Mouse (Mus musculus) CH12.LX (cell line): ENCODE data around the gene Plekhn1. TPM values are rescaled to one million over a fixed set of nuclear protein-coding genes. Genes with fewer than 3 reads are reported as not detected.

Experiments used
- DNase-seq: peaks from one replicate; pipeline ENCODE4 v3.0.0-alpha.2; 2013; ENCODE audit errors: extremely low read depth
- H3K27ac ChIP-seq: 2 replicates; pipeline ENCODE4 v1.5.1; 2012; ENCODE audit warnings: low read depth, mild to moderate bottlenecking, control low read depth, moderate library complexity; ENCODE audit not compliant: insufficient read depth
- H3K27me3 ChIP-seq: replicated peaks from 2 replicates; pipeline ENCODE3; 2012; ENCODE audit warnings: inconsistent platforms
- H3K36me3 ChIP-seq, 2 experiments: replicated peaks in 1 of 2; 2 replicates each; pipeline versions ENCODE3 to v1.6.1; 2012; ENCODE audit warnings: inconsistent platforms in 1 of 2, low read length in 1 of 2, mild to moderate bottlenecking in 1 of 2, mixed read lengths in 1 of 2, moderate library complexity in 1 of 2; ENCODE audit not compliant: control insufficient read depth in 1 of 2, insufficient read depth in 1 of 2
- H3K4me1 ChIP-seq, 2 experiments: 2 replicates each; pipeline ENCODE4 v1.6.1; 2012; ENCODE audit warnings: inconsistent platforms in 1 of 2, moderate library complexity in 1 of 2; ENCODE audit not compliant: insufficient read depth in 2 of 2, control insufficient read depth in 1 of 2
- H3K4me2 ChIP-seq: 2 replicates; pipeline ENCODE4 v1.6.1; 2012; ENCODE audit warnings: low read depth, mild to moderate bottlenecking, control low read depth; ENCODE audit not compliant: poor library complexity, insufficient read depth, severe bottlenecking
- H3K4me3 ChIP-seq, 3 experiments: fragments of 150-350 bp in 1 of 3; sonication (generic) in 1 of 3; replicated peaks in 1 of 3; 2 replicates each; pipeline versions ENCODE3 to v1.5.1; 2011 to 2012; ENCODE audit warnings: low read depth in 2 of 3, low read length in 2 of 3, mild to moderate bottlenecking in 2 of 3, moderate library complexity in 2 of 3, control low read depth in 1 of 3, improper control_type of control experiment in 1 of 3, inconsistent platforms in 1 of 3, mixed read lengths in 1 of 3; ENCODE audit not compliant: poor library complexity in 1 of 3
- H3K79me2 ChIP-seq: replicated peaks from 2 replicates; pipeline ENCODE4 v1.6.1; 2012; ENCODE audit warnings: mild to moderate bottlenecking, moderate library complexity; ENCODE audit not compliant: control insufficient read depth, poor library complexity, insufficient read depth, severe bottlenecking; ENCODE audit errors: extremely low read depth
- H3K9ac ChIP-seq: 2 replicates; pipeline ENCODE4 v1.6.1; 2012; ENCODE audit warnings: low read depth, mild to moderate bottlenecking, control low read depth, moderate library complexity; ENCODE audit not compliant: insufficient read depth
- H3K9me3 ChIP-seq: replicated peaks from 2 replicates; pipeline ENCODE3; 2012; ENCODE audit warnings: low read length, inconsistent platforms, mixed read lengths
- BHLHE40 ChIP-seq: IDR thresholded peaks from 2 replicates; pipeline ENCODE4 v1.6.1; 2011; ENCODE audit warnings: mild to moderate bottlenecking, low read depth, low read length, improper control_type of control experiment
- CHD1 ChIP-seq: IDR thresholded peaks from 2 replicates; pipeline ENCODE4 v1.6.1; 2012; ENCODE audit warnings: low read depth, low read length, improper control_type of control experiment, inconsistent platforms
- CHD2 ChIP-seq: IDR thresholded peaks from 2 replicates; pipeline ENCODE4 v1.6.1; 2011; ENCODE audit warnings: low read length, improper control_type of control experiment
- CTCF ChIP-seq, 2 experiments: IDR thresholded peaks in 1 of 2; conservative IDR thresholded peaks in 1 of 2; 2 replicates each; pipeline ENCODE4 v1.5.1; 2011 to 2012; ENCODE audit warnings: low read depth in 2 of 2, low read length in 2 of 2, improper control_type of control experiment in 1 of 2, inconsistent platforms in 1 of 2, mild to moderate bottlenecking in 1 of 2, moderate library complexity in 1 of 2
- EP300 ChIP-seq: IDR thresholded peaks from 2 replicates; pipeline ENCODE4 v1.6.1; 2011; ENCODE audit warnings: low read length, improper control_type of control experiment
- GABPA ChIP-seq: IDR thresholded peaks from 2 replicates; pipeline ENCODE4 v1.6.1; 2012; ENCODE audit warnings: low read depth, low read length, improper control_type of control experiment, inconsistent platforms; ENCODE audit not compliant: insufficient replicate concordance
- IRF4 ChIP-seq: IDR thresholded peaks from 2 replicates; pipeline ENCODE4 v1.6.1; 2014; ENCODE audit warnings: low read depth, mild to moderate bottlenecking, inconsistent platforms, low read length, improper control_type of control experiment
- JUN ChIP-seq: IDR thresholded peaks from 2 replicates; pipeline ENCODE4 v1.6.1; 2011; ENCODE audit warnings: low read depth, mild to moderate bottlenecking, low read length, improper control_type of control experiment, moderate library complexity; ENCODE audit not compliant: insufficient read depth
- KAT2A ChIP-seq: IDR thresholded peaks from 2 replicates; pipeline ENCODE4 v1.6.1; 2012; ENCODE audit warnings: low read length, improper control_type of control experiment, inconsistent platforms; ENCODE audit not compliant: insufficient replicate concordance
- MAFK ChIP-seq: IDR thresholded peaks from 2 replicates; pipeline ENCODE4 v1.6.1; 2011; ENCODE audit warnings: low read length, improper control_type of control experiment; ENCODE audit not compliant: insufficient replicate concordance
- MAZ ChIP-seq: IDR thresholded peaks from 2 replicates; pipeline ENCODE4 v1.6.1; 2012; ENCODE audit warnings: low read depth, mild to moderate bottlenecking, inconsistent platforms, low read length, improper control_type of control experiment, moderate library complexity
- MEF2A ChIP-seq: IDR thresholded peaks from 2 replicates; pipeline ENCODE4 v1.6.1; 2014; ENCODE audit warnings: low read depth, mild to moderate bottlenecking, inconsistent platforms, low read length, improper control_type of control experiment, borderline replicate concordance
- NELFE ChIP-seq: IDR thresholded peaks from 2 replicates; pipeline ENCODE4 v1.6.1; 2011; ENCODE audit warnings: low read depth, low read length, improper control_type of control experiment
- RCOR1 ChIP-seq: conservative IDR thresholded peaks from 2 replicates; pipeline ENCODE4 v1.6.1; 2012; ENCODE audit warnings: low read depth, mild to moderate bottlenecking, inconsistent platforms, low read length, improper control_type of control experiment
- SIN3A ChIP-seq: IDR thresholded peaks from 2 replicates; pipeline ENCODE4 v1.6.1; 2012; ENCODE audit warnings: low read length, improper control_type of control experiment, inconsistent platforms
- SMC3 ChIP-seq: IDR thresholded peaks from 2 replicates; pipeline ENCODE4 v1.6.1; 2011; ENCODE audit warnings: low read depth, low read length, improper control_type of control experiment
- TBP ChIP-seq: conservative IDR thresholded peaks from 2 replicates; pipeline ENCODE4 v1.6.1; 2011; ENCODE audit warnings: low read depth, low read length, improper control_type of control experiment
- UBTF ChIP-seq: IDR thresholded peaks from 2 replicates; pipeline ENCODE4 v1.6.1; 2012; ENCODE audit warnings: low read depth, mild to moderate bottlenecking, inconsistent platforms, low read length, improper control_type of control experiment, moderate library complexity
- ZC3H11A ChIP-seq: IDR thresholded peaks from 2 replicates; pipeline ENCODE4 v1.6.1; 2012; ENCODE audit warnings: low read depth, mild to moderate bottlenecking, inconsistent platforms, low read length, improper control_type of control experiment
- ZNF384 ChIP-seq: IDR thresholded peaks from 2 replicates; pipeline ENCODE4 v1.6.1; 2012; ENCODE audit warnings: low read depth, low read length, improper control_type of control experiment, inconsistent platforms
- dilution Hi-C: fragments of 300-500 bp; cut with MboI; formaldehyde crosslinking; loops from 2 replicates; pipeline ENCODE4 v1.14.3; 2020; ENCODE audit warnings: low sequenced_read_pairs; ENCODE audit not compliant: extremely low pct_unique_long_range_greater_than_20kb, extremely low pct_ligation_motif_present
- in situ Hi-C: fragments of 300-500 bp; cut with MboI; formaldehyde crosslinking; loops from 3 replicates; pipeline ENCODE4 v1.14.3; 2019; ENCODE audit warnings: low sequenced_read_pairs, low pct_ligation_motif_present, low pct_unique_long_range_greater_than_20kb, mixed read lengths
- polyA plus RNA-seq: library from polyadenylated mRNA; unstranded; fragments of >175 nt; gene quantifications from 2 replicates; pipeline ENCODE4 v1.2.1, GENCODE M21; 2012; ENCODE audit warnings: low read depth; ENCODE audit not compliant: insufficient read length
- total RNA-seq, 2 experiments: library from RNA; depleted of rRNA; stranded (reverse); fragments of 300-350 nt in 1 of 2; fragments of >200 nt in 1 of 2; gene quantifications; 2 replicates each; pipeline ENCODE4 v1.2.3; 2012 to 2014

Gene Plekhn1
- total and polyA plus RNA-seq, 3 experiments = 3.3 to 9.7 (median 6.5) TPM

- H3K27ac ChIP-seq = no peak overlapping the region
- dilution Hi-C loops (no loop called here), in situ Hi-C loops (no loop called here)
- TF ChIP-seq IRF4 = no peak
- no peak for TF ChIP-seq KAT2A
- TF ChIP-seq CTCF (conservative IDR thresholded peaks at IDR 0.05 in 1 of 2, IDR thresholded peaks at IDR 0.05 in 1 of 2; ENCODE audit: low read depth in 2 of 2, low read length in 2 of 2) = no peak
- TF ChIP-seq NELFE = no peak
- no peak for TF ChIP-seq UBTF
- TF ChIP-seq SMC3 = no peak
- no peak for TF ChIP-seq TBP
- TF ChIP-seq RCOR1 = no peak
- H3K4me1 ChIP-seq = peaks cover 8 to 33% of the 10 kb centered on the region in 2 experiments
- H3K9ac ChIP-seq = peak overlapping the region; percentile 21
- no peak for DNase-seq
- peaks cover 15% of the 10 kb centered on the region for H3K27me3 ChIP-seq
- H3K36me3 ChIP-seq = no peaks in the 10 kb centered on the region
- H3K4me2 ChIP-seq = peak overlapping the region; percentile 53
- H3K4me3 ChIP-seq = peak overlapping the region; percentile 23 to 96 (median 63)
- H3K79me2 ChIP-seq = no peaks in the 10 kb centered on the region
- no peaks in the 10 kb centered on the region for H3K9me3 ChIP-seq
Measured at GRCm38 (mm10) chr4:156195927-156196870, 38.5 kb downstream of the Plekhn1 start.

- dilution Hi-C loops = no loop called here
- TF ChIP-seq BHLHE40 = no peak
- no peak for TF ChIP-seq TBP
- no peak for TF ChIP-seq SIN3A
- no peak for TF ChIP-seq MEF2A
- TF ChIP-seq ZNF384 = no peak
- TF ChIP-seq IRF4 = no peak
- no peak for TF ChIP-seq CHD2
- no peak for TF ChIP-seq GABPA
- TF ChIP-seq ZC3H11A = no peak
- TF ChIP-seq JUN = no peak
- no peak for TF ChIP-seq MAFK
- no peak for TF ChIP-seq EP300
- TF ChIP-seq CHD1 = no peak
- no peak for TF ChIP-seq MAZ
- TF ChIP-seq, all 38 proteins: peak for 0
- in situ Hi-C loops = no loop called here
Measured at GRCm38 (mm10) chr4:156194346-156194745, 40.3 kb downstream of the Plekhn1 start.

More at GRCm38 (mm10) chr4:156194346-156194745, 40.3 kb downstream of the Plekhn1 start:
- Histone ChIP-seq H3K4me1 (peaks cover 4 to 17% of the 10 kb centered on the region in 2 experiments), H3K9ac (no peak overlapping the region), H3K4me3 (no peak overlapping the region), H3K9me3 (no peaks in the 10 kb centered on the region), H3K36me3 (no peaks in the 10 kb centered on the region), H3K27ac (no peak overlapping the region), H3K79me2 (no peaks in the 10 kb centered on the region), H3K27me3 (peaks cover 15% of the 10 kb centered on the region), H3K4me2 (no peak overlapping the region)
- DNase-seq = no peak
